Mouse (Mus musculus) cerebellum, postnatal 14 days (tissue): Measurements from ENCODE around the gene Vip.
A peak's percentile ranks its signal among the peaks of the same experiment; 100 is the strongest.

Experiments
- DNase-seq, 2 experiments: peaks; one replicate each; pipeline ENCODE4 v3.0.0; 2021; ENCODE audit warnings: mixed read lengths in 2 of 2

Vip gene

DNA sequence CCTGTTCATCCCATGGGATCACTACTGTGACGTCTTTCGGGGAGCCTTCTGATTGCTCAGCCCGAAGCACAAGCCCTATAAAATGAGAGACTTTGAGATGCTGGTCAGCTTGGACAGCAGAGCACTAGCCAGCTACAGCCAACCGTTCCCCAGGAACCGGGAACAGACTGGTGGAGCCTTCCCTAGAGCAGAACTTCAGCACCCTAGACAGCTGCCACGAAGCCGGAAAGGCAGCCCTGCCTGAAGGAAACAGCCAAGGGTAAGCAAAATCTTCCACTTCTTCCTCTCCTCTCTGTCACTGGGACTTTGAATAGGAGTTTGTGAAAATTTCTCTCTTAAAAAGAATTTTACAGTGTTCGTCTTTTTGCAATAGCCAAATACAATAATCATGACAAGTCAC, at the start of gene Vip:
Gene Vip (plus strand): TSS at position 107 of the 400 bp plus-strand sequence.
- DNase-seq: peak in 1 of 2 experiments; percentile 5

DNA sequence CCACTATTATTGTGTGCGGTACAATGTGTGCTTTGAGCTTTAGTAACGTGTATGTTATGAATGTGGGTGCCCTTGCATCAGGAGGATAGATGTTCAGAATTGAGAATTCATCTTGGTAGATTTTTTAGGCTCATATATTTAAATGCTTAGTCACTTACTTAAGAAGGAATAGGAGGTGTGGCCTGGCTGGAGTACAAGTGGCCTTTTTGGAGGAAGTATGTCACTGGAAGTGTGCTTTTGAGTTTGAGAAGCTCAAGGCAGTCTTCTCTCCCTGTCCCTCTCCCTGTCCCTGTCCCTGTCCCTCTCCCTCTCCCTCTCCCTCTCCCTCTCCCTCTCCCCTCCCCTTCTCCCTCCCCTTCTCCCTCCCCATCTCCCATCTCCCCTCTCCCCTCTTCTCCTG, 48.0 kb upstream of the Vip start:
- no peak for DNase-seq

GRCm38 (mm10) chr10:5591996-5592395, 47.0 kb upstream of the Vip start:
- no peak for DNase-seq

DNA sequence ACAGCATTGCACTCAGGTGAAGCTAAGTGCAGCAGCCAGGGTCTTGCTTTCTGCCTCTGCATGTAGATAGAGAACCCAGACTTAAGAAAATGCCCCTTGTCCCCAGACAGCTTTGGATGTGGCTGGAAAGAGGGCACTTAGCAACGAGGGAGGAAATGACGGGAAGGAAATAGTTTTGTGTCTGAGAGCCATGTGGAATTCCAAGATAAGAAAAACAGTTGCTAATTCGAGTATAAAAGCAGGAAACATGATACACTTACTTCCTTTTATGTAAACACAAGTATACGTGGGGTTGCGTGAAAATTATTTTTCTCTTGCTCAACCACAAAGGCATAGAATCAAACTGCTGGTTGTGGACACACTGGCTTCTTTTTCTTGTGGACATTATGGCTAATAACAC, 45.6 kb upstream of the Vip start, which contains the start of gene Myct1:
Gene Myct1 (plus strand): TSS at position 312 of the 400 bp plus-strand sequence.
- no peak for DNase-seq

DNA sequence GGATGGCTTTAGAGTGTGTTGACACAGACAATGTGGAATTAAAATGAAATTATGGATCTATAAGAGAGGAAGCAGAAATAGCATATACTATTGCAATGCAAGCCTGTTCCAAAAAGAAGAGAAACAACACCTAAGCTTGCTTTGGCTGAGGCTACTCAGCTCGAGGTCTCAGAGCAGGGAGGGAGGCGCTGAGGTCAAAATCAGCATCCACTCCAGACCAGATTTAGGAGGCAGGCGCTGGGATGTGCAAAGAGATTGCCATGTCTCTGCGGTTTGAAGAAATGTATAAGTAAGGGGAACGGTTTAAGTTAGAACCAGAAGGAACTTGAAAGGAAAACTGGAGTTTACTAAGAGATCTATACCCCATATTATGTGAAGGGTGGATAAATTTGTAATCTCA, 44.6 kb upstream of the Vip start:
- DNase-seq: no peak

DNA sequence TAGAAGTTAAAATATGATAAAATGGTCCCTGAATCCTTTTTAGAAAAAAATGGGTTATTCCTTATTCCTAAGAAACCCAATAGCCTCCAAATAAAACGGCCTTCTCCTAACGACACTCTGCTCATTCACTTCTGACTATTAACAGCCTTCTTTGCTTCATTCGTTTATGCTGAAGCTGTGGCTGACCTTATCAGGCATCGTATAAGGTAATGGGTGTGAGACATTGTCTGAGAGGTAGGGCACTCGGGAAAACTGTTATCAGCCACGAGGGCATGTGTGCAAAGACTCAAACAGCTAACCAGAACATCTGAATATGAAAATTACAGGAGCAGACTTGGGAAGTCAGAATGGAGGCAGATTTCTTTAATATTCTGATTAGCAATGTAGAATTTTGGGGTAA, 42.5 kb upstream of the Vip start:
- DNase-seq: no peak

GRCm38 (mm10) chr10:5600123-5600522, 38.9 kb upstream of the Vip start:
- peak; percentile 85 to 88 for DNase-seq

GRCm38 (mm10) chr10:5603512-5603911, 35.5 kb upstream of the Vip start:
- no peak for DNase-seq

- no peak for DNase-seq
Observed at GRCm38 (mm10) chr10:5604371-5604770, 34.6 kb upstream of the Vip start.

DNA sequence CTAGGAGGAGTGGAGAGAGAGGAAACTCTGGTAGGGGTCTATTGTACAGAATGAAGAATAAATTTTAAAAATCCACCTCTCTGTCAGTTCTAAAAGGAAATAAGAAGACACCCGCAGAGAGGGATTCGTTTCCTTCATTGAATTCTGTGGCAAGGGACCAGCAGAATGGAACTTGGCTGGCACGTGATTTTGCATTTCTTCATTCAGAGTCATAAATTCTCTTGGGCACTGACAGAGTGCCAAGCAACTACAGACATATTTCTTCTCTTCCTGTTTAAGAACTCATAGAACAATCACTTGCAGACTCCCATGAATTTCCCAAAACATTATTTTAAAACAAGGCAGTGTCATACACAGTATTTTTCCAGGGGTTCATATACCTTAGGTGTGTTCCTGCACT, 30.1 kb upstream of the Vip start:
- no peak for DNase-seq

DNA sequence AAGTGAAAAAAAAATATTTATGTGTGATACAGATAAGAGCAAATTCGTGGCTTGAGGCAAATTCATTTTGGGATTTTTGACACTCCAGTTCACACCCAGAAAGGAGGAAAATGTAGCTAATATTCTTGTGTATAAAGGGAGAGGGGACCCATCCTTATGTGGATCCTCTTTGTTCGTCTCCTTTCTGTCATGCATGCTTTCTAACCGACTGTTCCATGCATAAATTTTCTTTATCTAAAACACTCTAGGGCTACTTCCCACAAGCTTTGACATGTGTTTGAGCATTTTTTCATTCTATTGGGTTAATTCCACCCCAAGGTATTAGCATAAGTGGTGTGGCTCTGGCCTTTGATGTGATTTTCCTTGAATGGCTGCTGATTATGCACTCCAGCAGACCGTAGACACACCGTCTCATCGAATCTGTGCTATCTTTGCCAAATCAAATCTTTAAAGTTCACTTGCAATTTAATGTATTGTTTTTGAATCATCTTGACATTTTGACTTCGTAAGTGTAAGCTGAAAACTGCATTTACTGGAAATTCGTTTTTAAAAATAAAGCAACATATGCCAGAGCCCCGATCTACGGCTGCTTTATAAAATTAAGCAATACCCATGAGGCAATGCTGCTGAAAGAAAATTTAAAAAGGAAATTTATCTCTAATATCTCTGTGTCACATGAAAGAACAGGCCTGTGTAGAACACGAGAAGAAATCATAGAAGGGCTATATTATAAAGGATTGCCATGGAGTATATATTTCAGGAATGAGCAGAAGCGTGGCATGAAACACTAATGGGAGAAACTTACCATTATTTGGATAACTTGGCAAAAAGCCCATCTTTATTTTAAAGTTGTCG, 23.6 kb upstream of the Vip start:
- DNase-seq: no peak

DNA sequence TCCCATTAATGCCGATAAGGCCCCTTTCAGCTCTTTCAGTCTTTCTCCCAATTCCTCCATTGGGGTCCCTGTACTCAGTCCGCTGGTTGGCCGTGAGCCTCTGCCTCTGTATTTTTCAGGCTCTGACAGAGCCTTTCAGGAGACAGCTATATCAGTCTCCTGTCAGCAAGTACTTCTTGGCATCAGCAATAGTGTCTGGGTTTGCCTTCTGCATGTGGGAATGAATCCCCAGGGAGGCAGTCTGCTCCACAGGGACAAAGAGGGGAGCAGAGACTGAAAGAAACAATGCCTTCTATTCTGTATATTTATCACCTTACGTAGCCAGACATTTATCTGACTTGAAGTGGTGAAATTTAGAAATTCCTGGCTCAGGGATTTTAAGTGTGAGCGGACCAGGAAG, 12.8 kb upstream of the Vip start:
- no peak for DNase-seq

DNA sequence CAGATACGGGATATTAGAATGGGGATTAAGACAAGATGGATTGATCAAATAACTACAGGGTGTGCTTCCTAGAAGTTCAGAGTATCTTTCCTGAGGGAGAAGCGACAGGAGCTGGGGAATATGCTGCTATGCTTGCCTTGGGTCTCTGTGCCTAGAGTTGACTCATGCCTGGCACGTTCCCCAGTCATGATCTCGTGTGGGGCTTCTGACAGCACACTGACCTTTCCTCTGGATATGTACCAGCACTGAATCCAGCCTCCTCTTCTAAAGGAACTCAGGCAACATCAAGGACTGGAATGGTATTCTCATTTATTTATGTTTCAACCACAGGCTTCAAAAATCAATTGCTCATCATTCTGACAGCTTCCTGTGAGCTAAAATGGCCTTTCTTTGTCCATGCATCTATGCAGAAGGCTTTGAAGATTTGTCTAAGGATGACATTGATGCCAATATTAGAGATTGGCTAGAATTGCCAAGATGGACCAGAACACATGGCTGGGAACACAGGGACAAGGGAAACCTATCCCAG, 5.3 kb upstream of the Vip start:
- DNase-seq: peak; percentile 31 to 37

GRCm38 (mm10) chr10:5634336-5634735, 4.7 kb upstream of the Vip start:
- peak; percentile 71 to 78 for DNase-seq

DNA sequence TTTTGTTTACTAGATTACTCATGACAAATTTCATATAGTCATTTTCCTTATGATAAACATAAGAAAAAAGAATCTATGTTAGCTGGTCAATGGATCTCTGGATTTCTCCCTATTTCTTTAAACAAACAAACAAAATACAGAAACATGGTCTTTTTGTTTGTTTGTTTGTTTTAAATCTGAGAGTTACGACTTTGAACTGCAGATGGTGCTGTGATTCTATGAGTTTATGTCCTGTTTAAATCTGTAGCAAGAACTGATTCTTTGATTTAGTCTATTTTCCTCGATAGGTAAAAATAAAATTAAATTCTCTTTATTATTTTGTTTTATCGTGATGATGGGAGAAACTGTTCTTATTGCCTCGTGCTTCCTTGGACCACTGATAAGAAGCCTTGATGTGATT, 1.7 kb upstream of the Vip start:
- DNase-seq: no peak

DNA sequence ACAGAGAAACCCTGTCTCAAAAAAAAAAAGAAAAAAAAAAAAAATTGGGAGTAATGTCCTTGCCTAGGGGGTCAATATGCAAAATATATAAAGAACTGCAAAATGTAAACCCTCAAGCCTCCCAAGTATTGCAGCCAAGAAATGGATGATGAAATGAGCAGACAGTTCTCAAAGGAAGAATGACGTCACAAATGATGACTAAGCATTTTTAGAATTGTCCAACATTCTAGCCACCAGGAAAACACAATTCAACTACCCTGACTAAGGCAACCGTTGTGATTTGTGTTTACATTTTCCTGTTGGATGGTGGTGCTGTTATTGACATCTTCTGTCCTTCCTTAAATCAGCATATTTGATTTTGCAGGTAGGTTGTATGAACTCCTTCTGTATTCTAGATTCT, 42.3 kb downstream of the Vip start:
- no peak for DNase-seq

GRCm38 (mm10) chr10:5685608-5686007, 46.6 kb downstream of the Vip start:
- DNase-seq: no peak

DNA sequence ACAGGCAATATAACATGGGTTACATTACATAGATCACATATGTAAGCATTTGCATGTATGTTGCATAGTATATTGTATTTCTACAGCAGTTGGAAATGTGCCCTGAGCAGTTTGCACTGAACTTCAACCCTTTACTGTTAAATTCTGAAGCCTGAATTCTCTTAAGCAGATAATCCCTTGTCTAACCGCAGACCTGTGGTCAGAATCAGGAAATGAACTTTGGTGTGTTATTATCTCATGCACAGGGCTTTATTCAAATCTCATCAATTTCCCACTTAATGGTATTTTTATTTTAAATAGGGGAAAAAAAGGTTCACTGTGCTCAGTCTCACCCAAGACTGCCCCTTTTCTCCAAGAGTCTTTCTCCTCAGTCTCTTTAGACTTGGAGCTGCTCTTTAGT, 55.3 kb downstream of the Vip start:
- DNase-seq: no peak
